In the genomic region with DNA sequence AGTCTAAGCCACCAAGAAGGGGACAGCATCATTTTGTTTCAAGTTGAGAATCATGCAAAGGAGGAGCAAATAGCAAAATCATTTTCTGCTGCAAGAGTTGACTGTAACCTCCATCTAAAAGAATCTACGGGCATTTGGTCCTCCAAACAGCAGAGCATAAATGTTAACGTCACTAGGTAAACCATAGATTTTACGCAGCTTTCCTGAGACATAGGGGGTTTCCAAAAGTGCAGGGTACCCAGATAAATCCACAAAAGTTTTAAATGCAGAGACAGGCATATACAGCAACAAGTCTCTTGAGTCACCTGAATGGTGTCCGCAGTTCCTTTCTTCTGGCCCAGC, we compare ENCODE assay signal across 8 mouse cellular contexts. TPM values are rescaled to one million over a fixed set of nuclear protein-coding genes. Genes with fewer than 3 reads are reported as not detected.
DNase-seq lines count a peak whose midpoint lies in the region; ATAC-seq and TF ChIP-seq lines count a peak whose summit lies in the region.

No protein-coding gene starts in this region.

- in situ Hi-C loops in ES-E14 (cut with MboI; ENCODE audit: low sequenced_read_pairs in 2 of 2, unreplicated experiment in 2 of 2): no loop called here

- no peaks in the 10 kb centered on the region for H3K9me3 ChIP-seq in heart, embryonic 12.5 days (replicated peaks)
- no peaks in the 10 kb centered on the region for H3K9me3 ChIP-seq in ES-E14 (ENCODE audit: control insufficient read depth, insufficient read depth, low read depth, low read length)
- H3K9me3 ChIP-seq in hindbrain, embryonic 11.5 days (ENCODE audit: control insufficient read depth, low read length): no peaks in the 10 kb centered on the region

- H3K4me2 ChIP-seq in heart, embryonic 12.5 days: peak overlapping the region; percentile 64
- H3K4me2 ChIP-seq in hindbrain, embryonic 11.5 days (replicated peaks; ENCODE audit: low read depth, low read length): peak overlapping the region; percentile 19

- H3K27ac ChIP-seq in heart, embryonic 12.5 days (ENCODE audit: poor library complexity, severe bottlenecking): peak overlapping the region; percentile 92; the same call in 1 of the 2 replicates
- H3K27ac ChIP-seq in ES-E14 (ENCODE audit: insufficient read depth, low read depth, low read length, poor library complexity, severe bottlenecking): no peak overlapping the region
- no peak overlapping the region for H3K27ac ChIP-seq in hindbrain, embryonic 11.5 days (ENCODE audit: low read depth, low read length)

- no peaks in the 10 kb centered on the region for H3K36me3 ChIP-seq in heart, embryonic 12.5 days
- H3K36me3 ChIP-seq in ES-E14 (ENCODE audit: control insufficient read depth, insufficient read depth, low read length, poor library complexity, severe bottlenecking): no peaks in the 10 kb centered on the region
- no peaks in the 10 kb centered on the region for H3K36me3 ChIP-seq in hindbrain, embryonic 11.5 days (ENCODE audit: control insufficient read depth, insufficient read depth, low read length)

- DNase-seq in heart, adult 9 months (ENCODE audit: low spot score in 2 of 2): no peak
- no peak for DNase-seq in ES-E14 (ENCODE audit: low read depth, low spot score)
- DNase-seq in hindbrain, embryonic 11.5 days (ENCODE audit: low spot score): no peak
- DNase-seq in right cerebral cortex, postnatal 25 days: no peak
- no peak for DNase-seq in ovary, adult 18-20 months (ENCODE audit: low spot score)
- no peak for DNase-seq in adrenal gland, postnatal 36 days

- no peaks in the 10 kb centered on the region for H3K27me3 ChIP-seq in heart, embryonic 12.5 days (replicated peaks)
- H3K27me3 ChIP-seq in hindbrain, embryonic 11.5 days (ENCODE audit: control insufficient read depth, insufficient read depth, low read length): no peaks in the 10 kb centered on the region

- ATAC-seq in heart, embryonic 12.5 days (ENCODE audit: insufficient number of reproducible peaks, low FRiP score): no peak
- no peak for ATAC-seq in hindbrain, embryonic 11.5 days (ENCODE audit: low FRiP score)
- peak; percentile 8 for ATAC-seq in megakaryocyte progenitor cell, adult 5-6 weeks (replicated peaks; ENCODE audit: poor library complexity)

- H3K4me1 ChIP-seq in heart, embryonic 12.5 days (replicated peaks): no peaks in the 10 kb centered on the region
- 0 out of 4 replicates have a peak, but pooled peaks cover 0 to 3% of the 10 kb centered on the region in 2 experiments for H3K4me1 ChIP-seq in ES-E14 (ENCODE audit: control insufficient read depth in 2 of 2, insufficient read depth in 2 of 2, low read length in 2 of 2, poor library complexity in 1 of 2)
- no peaks in the 10 kb centered on the region for H3K4me1 ChIP-seq in hindbrain, embryonic 11.5 days (replicated peaks; ENCODE audit: control insufficient read depth, insufficient read depth, low read length)

- H3K4me3 ChIP-seq in heart, embryonic 12.5 days: peak overlapping the region; percentile 75
- H3K4me3 ChIP-seq in ES-E14 (ENCODE audit: insufficient read depth in 1 of 2, low read depth in 1 of 2, low read length in 2 of 2, poor library complexity in 1 of 2, severe bottlenecking in 1 of 2): peak overlapping the region; percentile 50 to 90; a peak in 3 of 4 replicates
- peak overlapping the region; percentile 51 for H3K4me3 ChIP-seq in hindbrain, embryonic 11.5 days (ENCODE audit: low read depth, low read length)

- H3K9ac ChIP-seq in heart, embryonic 12.5 days: peak overlapping the region; percentile 76
- peak overlapping the region; percentile 62; the same call in 1 of the 2 replicates for H3K9ac ChIP-seq in ES-E14 (ENCODE audit: insufficient read depth, low read depth, low read length, poor library complexity, severe bottlenecking)
- peak overlapping the region; percentile 62; the same call in 1 of the 2 replicates for H3K9ac ChIP-seq in hindbrain, embryonic 11.5 days (ENCODE audit: low read depth, low read length)

- 30% methylated on average over 4 of the region's 4 CpGs for WGBS in heart, embryonic 12.5 days
- WGBS in hindbrain, embryonic 11.5 days: 25% methylated on average over 4 of the region's 4 CpGs

TF ChIP-seq in ES-E14, 5 proteins besides CTCF, POLR2A, EP300 and RAD21:
- TF ChIP-seq ZC3H11A (IDR thresholded peaks at IDR 0.05; ENCODE audit: borderline replicate concordance, low read depth, low read length) (no peak), CHD2 (IDR thresholded peaks at IDR 0.05; ENCODE audit: low read depth, low read length) (no peak), HCFC1 (IDR thresholded peaks at IDR 0.05; ENCODE audit: borderline replicate concordance, insufficient read depth, low read length) (no peak), MAFK (IDR thresholded peaks at IDR 0.05; ENCODE audit: insufficient read depth, low read depth, low read length) (no peak), ZNF384 (IDR thresholded peaks at IDR 0.05; ENCODE audit: low read depth, low read length) (no peak)

RNA-seq across cellular contexts. Expression of a gene that starts 56.1 kb away (rescaled TPM):
- polyA plus RNA-seq in heart, embryonic 12.5 days (2016; fragmentation: Nextera tagmentation; extraction: Ambion mirVana): 14.9 and 16.6 TPM in 2 replicates
- 56.2 and 71.4 TPM in 2 replicates for total RNA-seq in ES-E14 (2012; rRNA removed)
- polyA plus RNA-seq in hindbrain, embryonic 11.5 days (2014; fragmentation: Nextera tagmentation; extraction: Ambion mirVana): 18.2 and 22.6 TPM in 2 replicates
- total RNA-seq in megakaryocyte progenitor cell, adult 5-6 weeks (2015): 22.5 and 23.5 TPM in 2 replicates
- total RNA-seq in megakaryocyte progenitor cell, adult 5-6 weeks (2017): 27.9 and 32.5 TPM in 2 replicates
- 100 to 1,000 TPM; 113 to 116 TPM for total RNA-seq in adrenal gland, postnatal 36 days (2021)

RNA-seq across cellular contexts. Expression of a gene that starts 57.5 kb away (rescaled TPM):
- 3.5 and 3.8 TPM in 2 replicates for polyA plus RNA-seq in heart, embryonic 12.5 days (2016; fragmentation: Nextera tagmentation; extraction: Ambion mirVana)
- 0.45 and 0.48 TPM in 2 replicates for total RNA-seq in ES-E14 (2012; rRNA removed)
- polyA plus RNA-seq in hindbrain, embryonic 11.5 days (2014; fragmentation: Nextera tagmentation; extraction: Ambion mirVana): 13.9 and 15.6 TPM in 2 replicates
- total RNA-seq in megakaryocyte progenitor cell, adult 5-6 weeks (2015): 5.8 and 6.4 TPM in 2 replicates
- total RNA-seq in megakaryocyte progenitor cell, adult 5-6 weeks (2017): 1.7 and 1.9 TPM in 2 replicates
- 10 to 100 TPM; 39.1 to 74.4 TPM for total RNA-seq in adrenal gland, postnatal 36 days (2021)

Comparison
In these comparisons a context has a peak if more than half of its experiments do, and no peak if none do; other contexts are left out.
1. RNA of a gene that starts 57.5 kb away (total RNA-seq): 39.1 to 74.4 TPM in adrenal gland, postnatal 36 days; 1.7 to 6.4 TPM in megakaryocyte progenitor cell, adult 5-6 weeks and 0.45 to 0.48 TPM in ES-E14; every median in the first group is over 4 times any median in the second.
2. Peak in every context shown above with its lines, with median percentiles within 50 percentile points of each other: H3K4me3 ChIP-seq and H3K9ac ChIP-seq.